Mouse (Mus musculus): ENCODE results near the gene Dolk.

- no peak for TF ChIP-seq CTCF (IDR thresholded peaks at IDR 0.05; ENCODE audit: borderline replicate concordance, insufficient read depth, low read depth, low read length)
- no peak for TF ChIP-seq POLR2A (IDR thresholded peaks at IDR 0.05; ENCODE audit: borderline replicate concordance, insufficient read depth, low read length)
Observed at GRCm38 (mm10) chr2:30285004-30285403, 1.1 kb downstream of the Dolk start.
